Mouse (Mus musculus): ENCODE results near the gene Cdk1.

- no peak for TF ChIP-seq CTCF (IDR thresholded peaks at IDR 0.05; ENCODE audit: control insufficient read depth, insufficient read depth, low read length)
- TF ChIP-seq POLR2A (IDR thresholded peaks at IDR 0.05; ENCODE audit: borderline replicate concordance, control insufficient read depth, low read depth, low read length): no peak
Measured at GRCm38 (mm10) chr10:69389511-69389910, 36.8 kb upstream of the Cdk1 start.
